Mouse (Mus musculus) right cerebral cortex, adult 2 months (tissue): Measurements from ENCODE around the gene Tmem260.

Experiments used
- DNase-seq, 2 experiments: peaks; one replicate each; pipeline ENCODE4 v3.0.0; 2021 to 2022; ENCODE audit warnings: low spot score in 2 of 2

Gene Tmem260

GRCm38 (mm10) chr14:48553216-48553615, 107.3 kb downstream of the Tmem260 start:
- DNase-seq: no peak

DNA sequence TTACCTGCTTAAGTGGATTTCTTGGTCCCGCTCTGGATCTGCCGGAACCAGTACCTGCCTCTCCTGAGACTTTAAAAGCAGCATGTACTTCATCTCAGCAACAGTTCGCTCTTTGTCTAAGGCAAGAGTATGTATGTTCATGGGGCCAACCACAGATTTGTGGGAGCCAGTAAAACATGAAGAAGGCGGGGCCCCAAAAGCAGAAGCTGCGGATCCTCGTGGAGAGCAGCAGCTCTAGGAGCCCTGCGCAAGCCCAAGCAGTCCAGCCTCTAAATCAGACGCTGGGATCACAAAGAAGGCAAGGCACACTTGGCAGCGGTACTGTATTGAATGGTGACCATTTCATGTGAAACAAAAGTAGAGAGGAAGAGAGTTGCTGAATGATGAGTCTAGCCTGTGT, 107.8 kb downstream of the Tmem260 start:
- DNase-seq: no peak

DNA sequence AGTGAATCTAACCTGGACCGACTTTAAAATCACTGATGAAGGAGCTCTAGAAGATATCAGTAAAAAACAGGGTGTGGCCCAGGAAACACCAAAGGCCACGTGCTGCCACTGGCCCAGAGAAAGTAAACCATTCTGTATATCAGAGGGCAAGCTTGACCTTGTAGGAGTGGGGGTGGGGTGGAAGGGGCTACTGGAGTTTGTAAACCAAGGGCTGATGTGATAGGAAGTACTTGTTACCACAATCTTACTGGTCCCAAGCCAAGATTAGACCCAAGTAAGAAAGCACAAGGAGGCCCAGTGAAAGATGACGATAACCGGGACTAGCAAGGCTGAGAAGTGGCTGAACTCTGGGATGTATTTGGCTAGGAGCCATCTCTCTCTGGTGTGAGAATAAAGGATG, 113.1 kb downstream of the Tmem260 start:
- DNase-seq: no peak

GRCm38 (mm10) chr14:48559736-48560135, 113.8 kb downstream of the Tmem260 start:
- DNase-seq: no peak

- no peak for DNase-seq
Observed at GRCm38 (mm10) chr14:48566596-48566995, 120.7 kb downstream of the Tmem260 start.
